Mouse (Mus musculus) left cerebral cortex, postnatal 4 days (tissue): ENCODE measurements around the gene A730015C16Rik. TPM values are rescaled to one million over a fixed set of nuclear protein-coding genes. Genes with fewer than 3 reads are reported as not detected.

Experiments
- DNase-seq: peaks from one replicate; pipeline ENCODE4 v3.0.0-alpha.2; 2022
- intact Hi-C: fragments of 180-260 bp; cut with DNase I; formaldehyde crosslinking; loops from one replicate; pipeline ENCODE4 v1.15.1; 2025
- total RNA-seq, 2 experiments: library from RNA; stranded (reverse); gene quantifications; 2 replicates each; pipeline ENCODE4 v1.2.3; 2021

Gene A730015C16Rik
- total RNA-seq, 2 experiments from 2014 or later, result not detected

- peak; percentile 96 for DNase-seq
- intact Hi-C loops, result no loop called here
These were observed 15.2 kb downstream of the A730015C16Rik start, which contains the start of gene Btf3l4 for GRCm38 (mm10) chr4:108832916-108833827. Btf3l4 (minus strand) TSS chr4:108833614.

DNA sequence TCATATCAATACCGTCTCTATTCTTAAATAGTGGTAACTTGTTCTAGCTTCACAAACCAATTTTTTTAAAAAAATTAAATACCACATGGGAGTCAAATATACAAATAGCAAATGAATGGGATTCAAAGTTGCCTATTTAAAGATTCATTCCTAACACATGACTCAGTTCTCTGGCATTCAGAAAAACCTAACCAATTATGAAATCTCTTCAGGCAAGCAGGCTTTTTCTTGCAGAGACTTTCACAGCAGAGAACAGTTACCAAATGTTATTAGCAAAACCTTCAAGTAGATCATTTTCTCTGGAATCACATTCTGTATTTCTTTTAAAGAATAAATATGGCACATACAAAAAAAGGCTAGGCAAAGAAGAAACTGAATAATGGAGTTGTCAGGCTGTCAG lies 17.7 kb downstream of the A730015C16Rik start:
- DNase-seq, result no peak
- intact Hi-C loops, result no loop called here

GRCm38 (mm10) chr4:108826643-108827042 lies 21.8 kb downstream of the A730015C16Rik start:
- DNase-seq, result no peak
- intact Hi-C loops, result no loop called here

- intact Hi-C loops, result no loop called here
- DNase-seq, result no peak
These were observed 22.3 kb downstream of the A730015C16Rik start for GRCm38 (mm10) chr4:108826096-108826495.

GRCm38 (mm10) chr4:108825677-108826076 lies 22.7 kb downstream of the A730015C16Rik start:
- DNase-seq, result no peak
- intact Hi-C loops, result no loop called here

GRCm38 (mm10) chr4:108811550-108811949 lies 36.9 kb downstream of the A730015C16Rik start:
- intact Hi-C loops, result no loop called here

GRCm38 (mm10) chr4:108811142-108811541 lies 37.3 kb downstream of the A730015C16Rik start:
- DNase-seq, result no peak
- intact Hi-C loops, result no loop called here

More at GRCm38 (mm10) chr4:108811550-108811949, 36.9 kb downstream of the A730015C16Rik start:
- DNase-seq, result no peak

GRCm38 (mm10) chr4:108803535-108803934 lies 44.9 kb downstream of the A730015C16Rik start:
- no peak for DNase-seq
- intact Hi-C loops, result no loop called here

GRCm38 (mm10) chr4:108798083-108798830 lies 50.2 kb downstream of the A730015C16Rik start:
- intact Hi-C loops, result no loop called here
- DNase-seq, result peak; percentile 67

Other genes with a start within 250 kb of the A730015C16Rik start
- 10 to 100 TPM; 36.1 to 43.0 TPM for gene Cc2d1b, start 228.7 kb downstream of the A730015C16Rik start, total RNA-seq
- gene 3110021N24Rik, start 129.0 kb downstream of the A730015C16Rik start, total RNA-seq, result 1 to 10 TPM in 1 of 2 experiments, under 1 TPM in 1; 0.70 to 1.2 TPM
- gene Zfyve9, start 67.8 kb downstream of the A730015C16Rik start, total RNA-seq, result 10 to 100 TPM; 49.6 to 53.0 TPM
- gene Btf3l4, start 15.0 kb downstream of the A730015C16Rik start, total RNA-seq, result 100 to 1,000 TPM in 1 of 2 experiments, 10 to 100 TPM in 1; 99.8 to 114 TPM
- 10 to 100 TPM; 52.4 to 55.6 TPM for gene Txndc12, start 14.0 kb downstream of the A730015C16Rik start, total RNA-seq
- gene Kti12, start 834 bp downstream of the A730015C16Rik start, total RNA-seq, result 10 to 100 TPM; 17.4 to 19.2 TPM
- gene Rab3b, start 30.4 kb upstream of the A730015C16Rik start, total RNA-seq, result 100 to 1,000 TPM; 133 to 134 TPM
- gene Nrd1, start 152.0 kb upstream of the A730015C16Rik start, total RNA-seq, result 100 to 1,000 TPM; 157 TPM